Mouse (Mus musculus) right cerebral cortex, postnatal 4 days (tissue): ENCODE data around the gene Pik3cb.

Experiments
- DNase-seq: peaks from one replicate; pipeline ENCODE4 v3.0.0-alpha.2; 2022

Pik3cb gene

GRCm38 (mm10) chr9:99140063-99140882, at the start of gene Pik3cb:
TSS of gene Pik3cb (minus strand) at chr9:99140621.
- peak; percentile 99 for DNase-seq

GRCm38 (mm10) chr9:99183043-99183670, 42.7 kb upstream of the Pik3cb start:
- DNase-seq, result no peak

GRCm38 (mm10) chr9:99182121-99182520, 41.7 kb upstream of the Pik3cb start:
- no peak for DNase-seq

GRCm38 (mm10) chr9:99180272-99180671, 39.9 kb upstream of the Pik3cb start:
- DNase-seq, result no peak

- no peak for DNase-seq
These were observed 38.3 kb upstream of the Pik3cb start for GRCm38 (mm10) chr9:99178736-99179135.

GRCm38 (mm10) chr9:99175774-99176173, 35.4 kb upstream of the Pik3cb start:
- DNase-seq, result no peak

- no peak for DNase-seq
These were observed 32.4 kb upstream of the Pik3cb start for GRCm38 (mm10) chr9:99172811-99173210.

- no peak for DNase-seq
These were observed 30.8 kb upstream of the Pik3cb start for GRCm38 (mm10) chr9:99171186-99171585.

GRCm38 (mm10) chr9:99169029-99169428, 28.6 kb upstream of the Pik3cb start:
- DNase-seq, result no peak

- no peak for DNase-seq
These were observed 26.5 kb upstream of the Pik3cb start for GRCm38 (mm10) chr9:99166946-99167345.

GRCm38 (mm10) chr9:99165956-99166355, 25.5 kb upstream of the Pik3cb start:
- DNase-seq, result no peak

GRCm38 (mm10) chr9:99164664-99165226, 24.3 kb upstream of the Pik3cb start:
- DNase-seq, result peak; percentile 19

GRCm38 (mm10) chr9:99164148-99164503, 23.7 kb upstream of the Pik3cb start:
- no peak for DNase-seq

- DNase-seq, result peak; percentile 30
These were observed 23.2 kb upstream of the Pik3cb start for GRCm38 (mm10) chr9:99163420-99164147.

- DNase-seq, result no peak
These were observed 22.4 kb upstream of the Pik3cb start for GRCm38 (mm10) chr9:99162839-99163238.

GRCm38 (mm10) chr9:99160780-99161179, 20.4 kb upstream of the Pik3cb start:
- DNase-seq, result no peak

GRCm38 (mm10) chr9:99159932-99160331, 19.5 kb upstream of the Pik3cb start:
- no peak for DNase-seq

- no peak for DNase-seq
These were observed 18.3 kb upstream of the Pik3cb start for GRCm38 (mm10) chr9:99158708-99159107.

GRCm38 (mm10) chr9:99158203-99158632, 17.8 kb upstream of the Pik3cb start:
- DNase-seq, result no peak

GRCm38 (mm10) chr9:99153655-99154054, 13.2 kb upstream of the Pik3cb start:
- DNase-seq, result peak; percentile 22

- no peak for DNase-seq
These were observed 12.5 kb upstream of the Pik3cb start for GRCm38 (mm10) chr9:99152699-99153490.
